Mouse (Mus musculus) heart, adult 2 months (tissue): ENCODE measurements at regions not wholly inside any gene's neighbourhood (a gene's known extent, or its start where the extent isn't known, plus 50 kb on each side); places are given as distances from the start of the nearest gene placed in this dataset.

Experiments used
- CTCF ChIP-seq: fragments of 200-600 bp; IDR thresholded peaks from 2 replicates; pipeline ENCODE4 v1.8.1; 2022; ENCODE audit warnings: antibody characterized with exemption, mild to moderate bottlenecking, moderate library complexity
- POLR2A ChIP-seq: fragments of 200-500 bp; IDR thresholded peaks from 2 replicates; pipeline ENCODE4 v1.6.1; 2011; ENCODE audit warnings: mild to moderate bottlenecking, low read depth, low read length, control low read depth; ENCODE audit not compliant: insufficient read depth

- TF ChIP-seq POLR2A, result no peak
- no peak for TF ChIP-seq CTCF
Measured at GRCm38 (mm10) chr5:47469394-47469793, 513.5 kb upstream of the Slit2 start.
